Mouse (Mus musculus): Measurements from ENCODE around the gene Drosha. TPM values are rescaled to one million over a fixed set of nuclear protein-coding genes. Genes with fewer than 3 reads are reported as not detected.

Gene Drosha
- polyA plus RNA-seq, 1 experiment from 2014 or later = 38.8 TPM

DNA sequence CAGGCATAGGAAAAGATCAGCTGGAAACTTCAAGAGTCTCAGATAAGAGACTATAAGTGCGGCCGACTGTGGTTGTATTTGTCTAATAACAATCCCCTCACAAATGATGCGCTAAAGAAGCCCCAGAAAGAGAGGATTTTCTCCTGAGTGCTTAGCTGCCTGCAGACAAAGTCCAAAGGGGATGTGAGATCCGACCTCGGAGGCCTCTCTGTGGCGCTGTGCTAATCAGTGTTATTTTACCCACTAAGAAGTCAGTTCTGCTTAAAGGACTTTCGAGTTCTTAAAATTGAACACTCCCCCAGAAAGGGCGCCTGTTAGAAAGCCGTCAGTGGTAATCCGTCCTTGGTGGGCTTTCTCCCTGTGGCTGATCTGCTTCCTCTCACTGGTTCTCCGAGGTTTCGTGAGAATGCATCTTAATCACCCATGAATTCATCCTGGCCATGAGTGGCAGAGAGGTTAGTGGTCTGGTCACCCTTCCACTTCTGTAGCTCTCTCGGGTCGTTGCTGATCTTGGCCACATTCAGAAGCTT lies 117.1 kb downstream of the Drosha start:
- Histone ChIP-seq H3K36me3 (ENCODE audit: control insufficient read depth, insufficient read depth, low read length) (no peaks in the 10 kb centered on the region), H3K9me3 (ENCODE audit: control insufficient read depth, low read length) (no peaks in the 10 kb centered on the region), H3K27ac (replicated peaks; ENCODE audit: low read depth, low read length) (no peak overlapping the region), H3K9ac (ENCODE audit: low read depth, low read length) (no peak overlapping the region), H3K4me3 (ENCODE audit: low read depth, low read length) (no peak overlapping the region), H3K27me3 (replicated peaks; ENCODE audit: control insufficient read depth, insufficient read depth, low read length) (no peaks in the 10 kb centered on the region), H3K4me2 (ENCODE audit: low read depth, low read length) (no peak overlapping the region), H3K4me1 (ENCODE audit: control insufficient read depth, insufficient read depth, low read length) (no peaks in the 10 kb centered on the region)
- no peak for ATAC-seq (ENCODE audit: low read depth)
- WGBS = 50% methylated on average over 14 of the region's 14 CpGs
- no peak for DNase-seq (ENCODE audit: low spot score)

DNA sequence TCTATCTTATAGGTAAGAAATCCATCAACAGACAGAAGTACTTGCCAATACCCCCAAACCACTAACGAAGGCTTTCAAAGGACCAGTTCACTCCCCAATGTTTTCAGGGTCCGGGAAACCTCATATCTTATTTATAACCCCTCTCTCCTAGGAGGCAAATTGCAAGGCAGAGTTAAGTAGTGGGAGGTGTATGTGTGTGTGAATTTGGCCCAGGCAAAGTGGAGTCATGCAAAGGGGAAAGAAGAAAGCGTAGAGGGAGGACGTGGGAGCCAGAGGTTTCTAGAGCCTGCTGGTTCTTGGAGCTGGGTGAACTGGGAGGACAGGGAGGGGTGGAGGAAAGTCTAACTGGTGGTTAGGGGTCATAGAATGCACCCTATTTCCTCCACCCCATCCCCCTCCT lies 117.8 kb downstream of the Drosha start:
- ATAC-seq (ENCODE audit: low read depth) = no peak
- H3K36me3 ChIP-seq (ENCODE audit: control insufficient read depth, insufficient read depth, low read length) = no peaks in the 10 kb centered on the region
- H3K4me2 ChIP-seq (ENCODE audit: low read depth, low read length) = no peak overlapping the region
- H3K27me3 ChIP-seq (replicated peaks; ENCODE audit: control insufficient read depth, insufficient read depth, low read length) = no peaks in the 10 kb centered on the region
- H3K27ac ChIP-seq (replicated peaks; ENCODE audit: low read depth, low read length) = no peak overlapping the region
- WGBS = 90% methylated on average over 4 of the region's 4 CpGs
- H3K4me3 ChIP-seq (ENCODE audit: low read depth, low read length) = no peak overlapping the region
- DNase-seq (ENCODE audit: low spot score) = no peak
- H3K4me1 ChIP-seq (ENCODE audit: control insufficient read depth, insufficient read depth, low read length) = no peaks in the 10 kb centered on the region
- no peaks in the 10 kb centered on the region for H3K9me3 ChIP-seq (ENCODE audit: control insufficient read depth, low read length)
- no peak overlapping the region for H3K9ac ChIP-seq (ENCODE audit: low read depth, low read length)

DNA sequence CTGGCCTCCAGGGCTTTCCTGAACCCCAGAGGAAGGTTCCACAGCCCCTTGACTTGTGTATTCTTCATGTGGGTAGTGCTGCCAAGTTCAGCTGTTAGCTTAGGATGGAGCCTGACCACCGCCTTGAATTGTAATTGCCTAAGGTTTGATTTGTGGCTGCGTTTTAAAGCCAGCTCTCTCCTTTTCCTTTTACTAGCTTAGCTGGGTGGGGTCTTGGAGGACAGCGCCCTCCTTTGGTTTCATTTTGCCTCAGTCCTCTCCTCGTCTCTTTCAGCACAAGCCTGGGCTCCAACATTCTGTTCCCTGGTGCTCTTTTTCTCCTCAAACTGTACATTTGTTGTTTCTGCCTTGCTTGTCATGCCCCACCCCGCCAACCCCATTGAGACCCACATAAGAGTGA lies 133.4 kb downstream of the Drosha start:
- Histone ChIP-seq H3K4me3 (ENCODE audit: low read depth, low read length) (no peak overlapping the region), H3K27ac (replicated peaks; ENCODE audit: low read depth, low read length) (no peak overlapping the region), H3K36me3 (ENCODE audit: control insufficient read depth, insufficient read depth, low read length) (no peaks in the 10 kb centered on the region), H3K4me2 (ENCODE audit: low read depth, low read length) (no peak overlapping the region), H3K9ac (ENCODE audit: low read depth, low read length) (no peak overlapping the region), H3K4me1 (ENCODE audit: control insufficient read depth, insufficient read depth, low read length) (no peaks in the 10 kb centered on the region), H3K27me3 (replicated peaks; ENCODE audit: control insufficient read depth, insufficient read depth, low read length) (no peaks in the 10 kb centered on the region), H3K9me3 (ENCODE audit: control insufficient read depth, low read length) (peaks cover 13% of the 10 kb centered on the region)
- WGBS = 84% methylated on average over 5 of the region's 5 CpGs
- DNase-seq (ENCODE audit: low spot score) (no peak), ATAC-seq (ENCODE audit: low read depth) (no peak)

DNA sequence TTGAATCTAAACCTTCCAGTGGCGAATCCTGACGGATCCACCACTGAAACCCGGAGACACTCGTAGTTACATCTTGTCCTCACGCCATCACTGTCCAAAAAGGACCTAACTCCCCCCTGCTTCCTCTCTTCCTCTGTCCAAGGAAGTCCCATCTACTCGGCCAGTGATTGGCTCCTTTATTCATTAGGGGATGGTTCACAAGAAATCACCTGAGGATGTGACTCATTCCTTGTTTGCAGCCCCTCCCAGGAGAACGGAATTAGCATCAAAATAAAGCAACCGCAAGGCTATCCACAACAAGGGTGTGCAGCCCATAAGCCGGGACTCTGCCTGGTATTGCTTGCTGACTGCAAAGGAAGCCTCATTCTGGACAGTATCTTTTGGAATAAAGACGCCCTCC lies 137.6 kb downstream of the Drosha start:
- Histone ChIP-seq H3K27ac (replicated peaks; ENCODE audit: low read depth, low read length) (no peak overlapping the region), H3K4me1 (ENCODE audit: control insufficient read depth, insufficient read depth, low read length) (no peaks in the 10 kb centered on the region), H3K9ac (ENCODE audit: low read depth, low read length) (no peak overlapping the region), H3K36me3 (ENCODE audit: control insufficient read depth, insufficient read depth, low read length) (no peaks in the 10 kb centered on the region), H3K27me3 (replicated peaks; ENCODE audit: control insufficient read depth, insufficient read depth, low read length) (no peaks in the 10 kb centered on the region), H3K4me2 (ENCODE audit: low read depth, low read length) (no peak overlapping the region), H3K4me3 (ENCODE audit: low read depth, low read length) (no peak overlapping the region), H3K9me3 (ENCODE audit: control insufficient read depth, low read length) (no peaks in the 10 kb centered on the region)
- DNase-seq (ENCODE audit: low spot score) = no peak
- 84% methylated on average over 10 of the region's 10 CpGs for WGBS
- no peak for ATAC-seq (ENCODE audit: low read depth)

DNA sequence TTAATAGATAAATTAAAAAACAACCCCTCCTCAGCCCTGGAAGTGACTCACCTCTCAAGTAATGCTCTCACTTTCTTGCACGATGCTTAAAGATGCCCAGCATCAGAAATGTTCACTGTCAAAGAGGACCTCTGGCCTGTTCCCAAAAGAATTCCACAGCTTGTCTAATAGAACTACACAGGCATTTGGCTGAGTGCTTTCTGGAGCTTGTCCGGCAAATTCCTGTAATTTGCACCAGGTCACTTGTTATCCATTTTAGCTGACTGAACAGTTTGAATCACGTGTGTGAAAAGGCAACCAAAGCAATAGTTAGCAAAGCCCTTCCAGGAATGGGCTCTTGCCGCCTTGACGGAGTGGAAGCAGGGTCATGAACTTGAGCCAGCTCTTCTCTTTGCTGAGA lies 140.6 kb downstream of the Drosha start:
- Histone ChIP-seq H3K27ac (replicated peaks; ENCODE audit: low read depth, low read length) (no peak overlapping the region), H3K4me2 (ENCODE audit: low read depth, low read length) (no peak overlapping the region)
- 67% methylated on average over 5 of the region's 5 CpGs for WGBS

DNA sequence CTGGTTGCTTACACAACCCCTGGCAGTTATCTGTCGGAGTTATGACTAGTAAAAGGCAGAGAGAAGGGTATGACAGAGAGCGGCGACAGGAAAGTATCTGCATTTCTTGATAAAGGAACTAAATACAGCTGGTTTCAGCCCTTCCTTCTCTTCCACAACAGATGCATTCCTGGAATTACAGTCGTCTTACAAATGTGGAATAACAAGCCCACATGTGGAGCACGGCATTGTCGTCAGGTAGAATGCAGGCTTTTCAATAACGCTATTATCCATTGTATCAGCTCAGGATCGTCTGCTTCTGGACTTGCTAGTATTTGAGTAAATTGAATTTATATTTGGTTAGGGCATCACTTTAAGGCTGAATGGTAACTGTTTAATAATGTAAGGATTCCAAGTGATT lies 144.2 kb downstream of the Drosha start:
- H3K9ac ChIP-seq (ENCODE audit: low read depth, low read length) = no peak overlapping the region

More for the DNA sequence above, 140.6 kb downstream of the Drosha start:
- ATAC-seq (ENCODE audit: low read depth) = no peak
- no peaks in the 10 kb centered on the region for H3K36me3 ChIP-seq (ENCODE audit: control insufficient read depth, insufficient read depth, low read length)
- no peaks in the 10 kb centered on the region for H3K9me3 ChIP-seq (ENCODE audit: control insufficient read depth, low read length)
- H3K9ac ChIP-seq (ENCODE audit: low read depth, low read length) = no peak overlapping the region
- no peaks in the 10 kb centered on the region for H3K27me3 ChIP-seq (replicated peaks; ENCODE audit: control insufficient read depth, insufficient read depth, low read length)
- no peak overlapping the region for H3K4me3 ChIP-seq (ENCODE audit: low read depth, low read length)
- H3K4me1 ChIP-seq (ENCODE audit: control insufficient read depth, insufficient read depth, low read length) = no peaks in the 10 kb centered on the region
- no peak for DNase-seq (ENCODE audit: low spot score)

DNA sequence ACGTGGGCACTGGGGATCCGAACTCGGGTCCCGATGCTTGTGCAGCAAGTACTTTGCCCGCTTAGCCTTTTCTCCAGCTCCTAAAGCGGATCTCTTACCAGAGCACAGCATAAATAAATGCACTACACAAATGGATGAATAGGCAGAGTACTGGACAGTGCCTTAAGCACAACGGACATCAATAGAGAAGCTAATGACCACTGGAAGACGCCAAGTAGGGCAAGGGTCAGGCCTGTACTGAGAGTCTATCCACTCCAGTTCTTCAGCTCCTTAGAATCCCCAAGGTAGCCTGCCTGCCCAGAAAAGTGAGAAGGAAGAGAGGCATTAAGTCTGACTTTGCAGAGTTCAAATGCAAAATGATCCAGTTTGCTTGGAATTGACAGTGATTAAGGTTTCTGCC lies 147.8 kb downstream of the Drosha start:
- H3K27ac ChIP-seq (replicated peaks; ENCODE audit: low read depth, low read length) = no peak overlapping the region
- H3K36me3 ChIP-seq (ENCODE audit: control insufficient read depth, insufficient read depth, low read length) = no peaks in the 10 kb centered on the region
- ATAC-seq (ENCODE audit: low read depth) = no peak
- no peaks in the 10 kb centered on the region for H3K27me3 ChIP-seq (replicated peaks; ENCODE audit: control insufficient read depth, insufficient read depth, low read length)
- 0 out of 2 replicates have a peak, but pooled peaks cover 6% of the 10 kb centered on the region for H3K4me1 ChIP-seq (ENCODE audit: control insufficient read depth, insufficient read depth, low read length)
- DNase-seq (ENCODE audit: low spot score) = no peak
- WGBS = 79% methylated on average over 8 of the region's 8 CpGs
- no peaks in the 10 kb centered on the region for H3K9me3 ChIP-seq (ENCODE audit: control insufficient read depth, low read length)
- no peak overlapping the region for H3K4me2 ChIP-seq (ENCODE audit: low read depth, low read length)
- no peak overlapping the region for H3K9ac ChIP-seq (ENCODE audit: low read depth, low read length)
- H3K4me3 ChIP-seq (ENCODE audit: low read depth, low read length) = no peak overlapping the region

More for the DNA sequence above, 144.2 kb downstream of the Drosha start:
- WGBS = 76% methylated on average over 8 of the region's 8 CpGs
- no peak overlapping the region for H3K4me3 ChIP-seq (ENCODE audit: low read depth, low read length)
- no peak for ATAC-seq (ENCODE audit: low read depth)
- no peaks in the 10 kb centered on the region for H3K27me3 ChIP-seq (replicated peaks; ENCODE audit: control insufficient read depth, insufficient read depth, low read length)
- H3K36me3 ChIP-seq (ENCODE audit: control insufficient read depth, insufficient read depth, low read length) = no peaks in the 10 kb centered on the region
- no peak overlapping the region for H3K27ac ChIP-seq (replicated peaks; ENCODE audit: low read depth, low read length)
- no peak for DNase-seq (ENCODE audit: low spot score)
- H3K4me2 ChIP-seq (ENCODE audit: low read depth, low read length) = no peak overlapping the region
- H3K4me1 ChIP-seq (ENCODE audit: control insufficient read depth, insufficient read depth, low read length) = 0 out of 2 replicates have a peak, but pooled peaks cover 6% of the 10 kb centered on the region
- H3K9me3 ChIP-seq (ENCODE audit: control insufficient read depth, low read length) = no peaks in the 10 kb centered on the region

Small RNAs within 50 kb of the gene (microRNA-seq; reads per million reads assigned to microRNA genes)
- gene Gm47288 (ENCODE audit: borderline number of aligned reads) = not detected

Other genes starting within 250 kb of the Drosha start
- gene Pdzd2, start 84.9 kb upstream of the Drosha start, polyA plus RNA-seq (2014; fragmentation: Nextera tagmentation; extraction: Ambion mirVana) = 22.3 and 28.0 TPM in 2 replicates
- 20.6 and 23.9 TPM in 2 replicates for gene 6030458C11Rik, start 166 bp upstream of the Drosha start, polyA plus RNA-seq (2014; fragmentation: Nextera tagmentation; extraction: Ambion mirVana)

All from embryonic facial prominence, embryonic 14.5 days (tissue).